Mouse (Mus musculus): Measurements from ENCODE around the gene Lrrc58.

The Lrrc58 gene

DNA sequence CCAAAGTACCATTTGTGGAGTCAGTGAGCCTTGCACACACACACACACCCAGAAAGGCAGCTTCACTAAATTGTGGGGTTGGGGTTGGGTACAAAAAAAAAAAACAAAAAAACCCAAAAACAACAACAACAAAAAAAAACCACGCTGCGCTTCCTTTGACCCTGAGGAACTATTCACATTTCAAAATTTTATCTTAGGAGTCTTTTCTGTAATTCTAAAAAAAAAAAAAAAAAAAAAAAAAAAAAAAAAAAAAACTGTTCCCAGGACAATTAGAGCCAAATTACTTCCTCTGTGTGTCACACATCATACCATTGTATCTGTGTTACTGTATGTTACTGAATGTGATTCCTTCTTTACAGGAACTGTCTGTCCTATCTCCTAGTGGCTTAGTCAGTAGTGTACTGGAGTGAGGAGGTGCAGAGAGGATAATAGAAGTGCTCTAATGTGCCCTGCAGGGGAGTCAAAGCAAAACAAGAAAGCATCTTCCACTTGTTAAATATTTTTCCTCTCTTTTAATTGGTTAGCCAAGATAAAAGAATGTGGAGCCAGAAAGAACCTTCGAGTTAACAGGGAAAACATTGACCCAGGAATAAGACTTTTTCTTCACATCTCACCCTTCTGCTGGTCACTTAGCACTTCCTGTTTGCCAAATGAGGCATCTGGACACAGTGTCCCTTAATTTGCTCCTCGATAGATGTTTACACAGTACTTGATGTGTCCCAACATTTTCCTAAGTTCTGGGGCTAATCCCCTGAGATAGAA lies 1.5 kb downstream of the Lrrc58 start:
- no peak for DNase-seq

GRCm38 (mm10) chr16:37871112-37871715 lies 3.0 kb downstream of the Lrrc58 start:
- DNase-seq: peak; percentile 26

DNA sequence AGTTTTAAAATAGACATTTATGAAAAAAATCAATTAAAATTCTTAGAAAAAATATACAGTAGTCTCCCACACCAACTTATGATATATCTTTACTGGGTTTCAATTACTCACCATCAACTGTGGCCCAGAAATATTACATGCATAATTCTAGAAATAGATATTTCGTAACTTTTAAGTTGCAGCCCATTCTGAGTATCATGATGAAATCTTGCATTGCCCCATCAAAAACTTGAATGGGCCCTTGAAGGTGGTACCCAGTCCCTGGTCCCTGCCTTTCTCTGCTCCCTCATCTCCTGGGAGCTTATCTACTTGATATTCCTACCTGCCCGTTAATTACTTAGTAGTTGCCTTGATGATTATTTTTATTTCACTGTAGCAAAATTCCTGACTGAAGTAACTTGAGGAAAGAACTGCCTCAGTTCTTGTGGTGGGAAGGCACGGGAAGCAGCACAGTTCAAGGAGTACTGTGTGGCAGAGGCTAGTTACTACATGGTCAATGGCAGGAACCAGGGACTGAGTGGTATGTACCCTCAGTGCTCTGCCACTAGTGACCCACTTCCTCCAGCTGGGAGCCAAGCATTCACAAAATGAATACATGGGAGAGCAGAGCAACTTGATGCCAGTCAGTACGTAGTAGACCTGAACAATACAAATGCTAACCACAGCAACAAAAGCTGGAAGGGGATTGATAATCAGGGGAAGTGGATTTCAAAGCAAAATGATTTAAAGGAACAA lies 6.5 kb downstream of the Lrrc58 start:
- peak; percentile 24 for DNase-seq

DNA sequence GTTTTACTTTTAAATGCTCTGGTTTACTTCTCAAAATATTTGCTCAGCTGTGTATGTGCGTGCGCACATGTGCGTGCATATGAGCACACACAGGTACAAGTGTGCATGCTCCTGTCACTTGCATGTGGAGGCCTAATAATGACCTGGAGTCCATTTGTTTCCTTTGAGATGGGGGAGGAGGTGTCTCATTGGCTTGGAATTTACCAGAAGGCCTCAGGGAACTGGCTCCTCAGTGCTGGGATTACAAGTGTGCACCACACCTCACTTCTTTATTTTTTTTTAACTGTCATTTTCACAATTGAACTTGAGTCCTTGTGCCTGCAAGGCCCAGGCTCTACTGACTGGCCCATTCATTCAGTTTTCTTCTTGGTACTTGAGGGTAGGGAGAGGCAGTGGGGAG lies 9.2 kb downstream of the Lrrc58 start:
- no peak for DNase-seq

DNA sequence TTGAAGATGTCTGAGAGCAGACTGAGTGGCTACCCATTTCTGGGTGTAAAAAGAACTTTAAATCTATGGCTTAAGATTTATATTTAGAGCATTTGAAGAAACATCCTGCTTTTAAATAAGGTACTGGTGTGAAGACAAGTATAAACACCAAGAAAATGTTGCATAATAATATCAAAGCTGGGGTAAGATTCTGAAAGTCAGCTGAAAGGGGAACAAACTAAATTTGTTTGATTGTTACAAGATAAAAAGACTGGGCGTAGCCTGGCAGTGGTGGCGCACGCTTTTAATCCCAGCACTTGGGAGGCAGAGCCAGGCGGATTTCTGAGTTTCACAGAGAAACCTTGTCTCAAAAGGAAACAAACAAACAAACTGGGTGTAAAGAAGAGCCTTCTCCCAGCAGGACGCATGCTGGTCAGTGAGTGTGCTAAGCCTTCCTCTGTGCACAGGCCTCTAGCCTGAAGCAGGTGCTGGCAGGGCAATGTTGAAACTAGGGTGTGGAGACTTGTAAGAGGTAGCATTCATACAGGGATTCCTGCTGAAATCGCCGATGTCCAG lies 10.8 kb downstream of the Lrrc58 start:
- DNase-seq: no peak

- DNase-seq: no peak
Observed at GRCm38 (mm10) chr16:37879750-37880419, 11.7 kb downstream of the Lrrc58 start.

DNA sequence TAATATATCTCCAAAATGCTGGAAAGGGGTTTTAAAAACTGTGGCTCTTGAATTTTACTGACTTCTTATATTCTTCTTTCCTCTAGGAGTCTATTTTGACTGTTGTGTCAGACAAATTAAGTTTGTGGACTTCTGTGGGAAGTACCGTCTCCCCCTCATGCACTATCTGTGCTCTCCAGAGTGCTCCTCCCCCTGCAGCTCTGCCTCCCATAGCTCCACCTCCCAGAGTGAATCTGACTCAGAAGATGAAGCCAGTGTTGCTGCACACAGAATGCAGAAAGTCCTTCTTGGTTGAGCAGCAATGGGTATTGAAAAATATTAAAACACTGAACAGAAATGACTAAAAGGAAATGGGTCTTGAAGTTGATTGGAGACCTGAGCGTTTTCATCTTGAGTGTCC lies 13.0 kb downstream of the Lrrc58 start:
- DNase-seq: no peak

- DNase-seq: no peak
Observed at GRCm38 (mm10) chr16:37888986-37889385, 20.8 kb downstream of the Lrrc58 start.

GRCm38 (mm10) chr16:37892667-37893066 lies 24.5 kb downstream of the Lrrc58 start:
- no peak for DNase-seq

DNA sequence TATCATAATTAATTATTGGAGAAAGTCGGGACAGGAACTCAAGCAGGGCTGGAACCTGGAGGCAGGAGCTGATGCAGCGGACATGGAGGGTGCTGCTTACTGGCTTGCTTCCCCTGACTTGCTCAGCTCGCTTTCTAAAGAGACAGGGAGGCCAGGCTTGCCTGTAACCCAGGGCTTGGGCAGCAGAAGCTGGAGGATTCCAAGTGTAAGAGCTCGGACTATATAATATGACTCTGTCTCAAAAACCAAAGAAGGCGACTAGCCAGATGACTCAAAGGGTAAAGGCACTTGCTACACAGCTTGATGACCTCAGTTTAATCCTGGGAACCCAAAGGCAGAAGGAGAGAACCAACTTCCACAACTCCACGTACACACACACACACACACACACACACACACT lies 25.2 kb downstream of the Lrrc58 start:
- DNase-seq: no peak

DNA sequence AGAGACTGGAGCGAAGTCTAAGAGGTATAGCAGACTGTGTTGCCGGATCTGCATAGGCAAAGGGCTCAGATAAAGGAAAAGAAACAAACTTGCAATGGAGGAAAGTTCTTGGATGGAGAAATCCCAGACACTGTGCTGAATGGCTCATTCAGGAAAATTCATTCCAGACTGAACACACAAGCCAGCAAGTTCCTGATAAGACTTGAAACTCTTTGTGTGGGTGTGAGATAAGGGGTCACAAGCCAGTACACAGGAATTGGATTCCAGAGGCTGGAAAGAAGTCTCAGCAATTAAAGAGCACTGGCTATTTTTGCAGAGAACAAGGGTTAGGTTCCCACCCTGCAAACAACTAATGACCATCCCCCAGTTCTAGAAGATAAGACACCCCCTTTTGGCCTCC lies 25.8 kb downstream of the Lrrc58 start:
- DNase-seq: no peak

DNA sequence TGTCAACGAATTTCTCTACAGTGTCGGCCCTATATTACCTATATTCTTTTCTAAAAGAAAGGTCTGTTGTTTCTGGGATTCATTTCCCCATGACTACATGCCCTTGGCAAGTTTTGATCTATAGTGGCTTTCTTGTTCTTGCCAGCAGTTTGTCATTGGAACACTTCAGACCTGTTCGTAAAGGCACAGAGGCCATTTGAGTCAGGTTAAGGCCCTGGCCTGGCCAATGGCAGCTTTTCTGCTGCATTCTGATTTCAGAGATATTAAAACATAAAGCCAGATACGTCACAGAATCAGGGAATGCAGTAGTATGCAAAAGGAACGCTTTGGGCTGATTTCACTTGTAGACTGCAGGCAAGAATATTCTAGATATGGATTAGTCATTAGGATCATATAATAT lies 30.6 kb downstream of the Lrrc58 start:
- DNase-seq: no peak

DNA sequence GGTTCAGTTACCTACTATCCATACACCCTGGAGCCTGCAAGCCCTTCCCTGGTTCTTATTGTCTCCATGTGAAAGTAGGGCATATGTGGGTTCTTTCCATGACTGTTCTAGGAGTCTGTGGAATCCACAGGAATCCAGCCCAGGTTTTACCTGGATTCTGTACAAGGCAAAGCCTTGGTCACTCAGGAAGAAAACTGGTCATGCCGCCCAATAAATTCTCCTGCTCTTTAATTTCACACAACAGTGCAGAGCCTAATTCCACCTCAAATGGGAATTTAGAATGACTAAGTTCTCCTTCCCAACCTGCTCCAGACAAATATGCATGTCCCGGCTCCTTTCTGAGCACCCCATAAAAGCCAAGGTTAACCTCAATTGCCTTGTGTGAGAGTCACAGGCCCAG lies 31.2 kb downstream of the Lrrc58 start:
- no peak for DNase-seq

GRCm38 (mm10) chr16:37901318-37901717 lies 33.1 kb downstream of the Lrrc58 start:
- no peak for DNase-seq

DNA sequence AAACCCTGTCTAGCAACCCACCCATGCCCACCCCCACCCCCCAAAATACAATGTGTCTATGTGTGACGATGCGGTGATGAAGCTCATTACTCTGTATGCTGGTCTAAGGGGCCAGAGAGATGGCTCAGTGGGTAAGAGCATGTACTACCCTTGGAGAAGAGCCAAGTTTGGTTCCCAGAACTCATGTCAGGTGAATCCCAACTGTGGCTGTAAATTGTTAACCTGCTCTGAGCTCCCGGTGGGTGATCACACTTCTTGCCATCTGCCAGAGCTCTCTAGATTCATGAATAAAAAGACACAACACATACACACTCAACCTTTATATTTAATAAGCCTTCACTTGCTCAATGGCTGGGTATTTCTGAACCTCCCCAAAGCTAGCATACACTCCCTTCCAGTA lies 38.3 kb downstream of the Lrrc58 start:
- DNase-seq: no peak

GRCm38 (mm10) chr16:37911086-37911485 lies 42.9 kb downstream of the Lrrc58 start:
- no peak for DNase-seq

DNA sequence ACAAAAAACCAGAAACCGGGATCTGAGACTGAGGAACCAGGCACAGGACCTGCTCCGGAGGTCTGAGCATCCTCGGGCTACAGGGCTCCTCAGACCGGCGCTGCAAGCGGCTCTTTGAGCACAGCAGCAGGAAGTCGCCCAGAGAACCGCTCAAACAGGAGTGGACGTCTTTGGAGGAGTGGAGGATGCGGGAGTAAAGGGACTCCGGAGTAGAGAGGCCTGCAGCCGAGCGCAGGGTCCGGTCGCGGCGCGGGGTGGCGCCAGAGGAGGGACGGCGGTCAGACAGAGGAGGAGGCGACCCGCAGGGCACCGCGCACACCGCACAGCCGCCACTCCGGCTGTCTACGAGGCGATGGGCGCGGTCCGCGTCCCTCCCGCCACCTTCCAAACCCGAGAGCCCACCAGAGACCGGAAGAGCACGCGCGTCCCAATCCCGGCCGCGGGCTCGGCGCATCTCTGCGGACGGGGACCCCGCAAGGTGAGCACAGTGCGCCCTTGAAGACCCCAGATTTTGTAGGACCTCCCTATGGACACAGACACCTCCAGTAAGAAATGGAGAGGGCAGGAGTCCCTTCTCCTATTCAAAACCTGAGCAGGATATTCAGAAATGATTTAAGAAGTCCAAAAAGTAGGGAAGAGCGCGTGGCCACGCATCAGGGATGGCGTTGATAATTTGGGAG lies 48.1 kb downstream of the Lrrc58 start, which contains the start of gene Gpr156:
Gene Gpr156, plus strand, starts transcription at position 359 of the 680 bp plus-strand sequence.
- DNase-seq: peak; percentile 45

DNA sequence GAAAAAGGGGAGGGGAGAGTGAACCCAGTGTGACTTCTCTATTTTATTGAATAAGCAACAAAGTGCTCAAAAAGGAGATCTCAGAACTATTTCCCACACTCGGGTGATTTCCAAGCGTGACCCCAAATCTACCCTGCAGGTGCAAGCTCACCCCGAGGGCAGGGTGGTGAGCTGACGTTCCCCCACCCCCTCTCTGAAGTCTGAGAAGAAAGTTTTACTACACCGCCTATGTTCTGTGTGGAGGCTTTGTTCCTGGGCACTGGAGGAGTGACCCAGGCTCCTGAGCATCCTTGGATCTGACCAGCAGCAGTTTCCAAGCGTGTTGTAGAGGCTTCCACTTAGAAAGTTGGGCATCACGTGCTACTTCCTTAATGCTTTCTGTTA lies 48.6 kb downstream of the Lrrc58 start:
- DNase-seq: no peak

GRCm38 (mm10) chr16:37919000-37919399 lies 50.8 kb downstream of the Lrrc58 start:
- DNase-seq: no peak

DNA sequence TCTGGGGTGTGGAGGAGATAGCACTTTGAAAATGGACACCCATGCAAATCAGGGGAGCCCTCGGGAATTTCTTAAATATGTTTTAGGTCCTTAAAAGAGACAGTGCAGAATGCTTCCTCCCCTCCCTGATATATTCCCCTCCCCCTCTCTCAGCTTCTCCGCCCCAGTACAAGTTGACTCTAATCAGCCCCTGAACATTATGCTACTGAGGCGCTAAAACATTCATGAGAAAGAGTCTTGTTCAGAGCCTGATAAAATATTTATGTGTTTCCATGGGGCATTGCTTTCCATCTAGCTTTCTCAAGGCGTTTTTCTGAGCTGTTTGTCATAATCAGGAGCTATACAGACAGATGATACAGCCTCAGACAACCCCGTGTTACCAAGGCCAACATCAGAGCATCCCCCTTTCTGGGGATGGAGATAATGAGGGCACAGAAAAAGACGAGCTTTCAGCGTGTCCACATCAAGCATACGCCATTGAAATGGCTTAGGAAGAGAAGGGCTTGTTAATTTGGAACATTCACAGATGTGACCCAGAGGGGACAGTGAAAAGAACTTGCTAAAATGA lies 52.7 kb downstream of the Lrrc58 start:
- no peak for DNase-seq

- DNase-seq: no peak
Observed at GRCm38 (mm10) chr16:37926087-37926486, 57.9 kb downstream of the Lrrc58 start.

- DNase-seq: no peak
Observed at GRCm38 (mm10) chr16:37927117-37927516, 58.9 kb downstream of the Lrrc58 start.

All from lung, postnatal 14 days (tissue).